Mouse (Mus musculus): ENCODE results near the gene Abcc8.

Abcc8 gene

DNA sequence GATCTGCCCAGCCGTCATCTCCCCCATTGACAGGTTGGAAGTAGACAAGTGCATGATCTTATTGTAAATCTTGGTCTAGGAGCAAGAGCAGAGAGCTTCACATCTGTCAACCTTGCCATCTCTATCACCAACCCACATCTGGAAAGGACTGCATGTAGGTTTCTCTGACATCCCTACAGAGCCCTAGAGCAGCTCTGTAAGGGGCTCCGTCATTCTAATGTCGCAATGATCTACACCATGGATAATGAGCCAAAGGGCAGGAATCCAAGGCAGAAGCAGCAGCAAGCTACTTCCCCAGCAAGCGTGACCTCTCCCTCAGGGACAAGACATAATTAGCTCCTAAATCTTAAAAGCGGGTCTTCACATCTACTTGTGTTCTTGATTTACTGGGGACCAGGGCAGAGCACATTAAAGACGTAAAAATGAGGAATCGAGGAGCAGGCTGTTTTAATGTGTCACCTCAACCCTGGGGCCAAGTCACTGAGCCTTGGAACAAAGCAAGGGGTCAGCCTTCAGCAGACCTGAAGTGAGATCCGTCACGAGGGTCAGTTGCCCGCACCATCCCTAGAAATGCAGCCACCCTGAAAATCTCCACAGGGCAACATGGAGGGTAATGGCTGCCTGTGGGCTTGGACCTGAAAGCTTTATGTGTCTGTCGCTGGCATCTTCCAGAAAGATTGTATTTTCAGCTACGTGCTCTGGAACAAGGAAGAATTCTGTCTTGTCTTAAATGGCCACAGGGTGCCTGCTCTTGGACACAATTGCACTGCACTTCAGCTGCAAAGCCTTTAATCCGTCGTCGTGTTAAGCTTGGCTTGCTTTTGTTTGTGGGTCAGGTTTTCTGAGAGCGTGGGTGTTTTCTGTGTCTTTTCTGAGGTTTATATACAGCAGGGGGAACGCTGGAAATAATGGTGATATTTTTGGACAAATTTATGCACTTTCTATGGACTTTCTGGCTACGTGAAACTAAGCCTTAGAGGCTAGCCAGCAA, 25.0 kb downstream of the Abcc8 start:
- no peak for DNase-seq

DNA sequence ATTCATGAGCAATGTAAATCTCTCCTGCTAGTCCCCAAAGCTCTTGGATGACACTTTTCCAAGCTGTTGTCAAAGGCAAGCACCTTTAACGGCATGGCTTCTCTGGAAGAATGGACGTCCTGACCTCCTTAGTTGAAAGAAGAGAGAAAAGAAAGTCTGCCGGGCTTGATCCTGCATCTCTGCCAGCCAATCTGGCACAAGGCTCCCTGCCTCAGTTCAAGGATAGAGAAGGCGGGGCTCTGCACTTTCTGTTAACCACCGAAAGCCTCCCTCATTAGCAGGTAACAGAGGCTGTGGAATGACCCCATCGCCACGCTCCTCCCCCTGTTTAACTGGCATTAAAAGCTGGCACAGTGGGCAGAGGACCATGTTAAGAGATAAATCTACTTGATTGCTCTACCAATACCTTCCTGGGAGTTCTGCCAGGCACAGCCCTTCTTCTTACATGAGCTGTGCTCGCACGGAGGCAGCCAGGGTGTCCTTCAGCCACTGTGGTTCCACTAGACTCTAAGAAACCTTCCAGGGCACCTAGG, 26.9 kb downstream of the Abcc8 start:
- DNase-seq = no peak

DNA sequence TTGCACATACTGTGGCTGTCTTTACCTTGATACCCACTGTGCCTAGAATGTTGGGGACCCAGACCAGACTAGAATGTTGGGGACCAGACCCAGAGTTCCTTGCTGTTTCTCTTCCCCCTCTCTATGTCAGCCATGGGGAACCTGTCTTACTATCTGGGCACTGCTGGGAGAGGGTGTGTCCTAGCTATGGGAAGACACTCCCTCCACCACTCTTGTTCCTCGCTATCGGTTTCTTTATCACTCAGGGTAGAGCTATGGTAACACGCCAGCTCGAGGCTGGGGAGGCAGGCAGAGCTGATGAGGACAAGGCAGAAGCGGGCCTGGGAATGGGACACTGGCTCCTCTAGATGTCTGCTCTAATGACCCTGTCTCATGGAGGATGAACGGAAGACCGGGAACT, 32.4 kb downstream of the Abcc8 start:
- no peak for DNase-seq

DNA sequence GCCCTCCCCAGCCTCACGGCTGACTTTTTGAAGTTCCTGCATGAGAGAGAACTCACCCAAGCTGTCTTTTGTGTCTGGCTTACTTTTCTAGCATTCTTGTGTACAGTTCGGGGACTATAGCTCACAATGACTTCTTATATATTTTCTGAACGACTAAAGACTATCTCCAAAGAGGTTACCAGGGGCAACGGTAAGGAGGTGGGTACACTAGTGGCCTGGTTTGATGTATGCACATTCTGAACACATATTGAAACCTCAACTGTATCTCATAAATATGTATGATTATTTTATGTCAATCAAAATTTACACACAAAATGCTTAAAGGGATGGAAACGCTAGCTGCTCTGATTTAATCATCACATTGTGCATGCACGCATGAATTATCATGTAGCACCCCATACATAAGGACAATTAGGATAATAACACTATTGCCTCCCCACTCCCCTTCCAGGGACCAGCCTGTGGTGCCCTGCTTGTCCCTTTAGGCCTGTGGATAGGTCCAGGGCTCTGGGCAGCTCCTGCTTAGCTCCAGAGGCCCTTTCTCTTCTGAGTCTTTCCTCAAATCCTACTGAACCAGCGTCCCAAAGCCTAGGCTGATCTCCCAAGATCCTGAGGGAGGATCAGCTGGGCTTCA, 33.0 kb downstream of the Abcc8 start:
- no peak for DNase-seq

DNA sequence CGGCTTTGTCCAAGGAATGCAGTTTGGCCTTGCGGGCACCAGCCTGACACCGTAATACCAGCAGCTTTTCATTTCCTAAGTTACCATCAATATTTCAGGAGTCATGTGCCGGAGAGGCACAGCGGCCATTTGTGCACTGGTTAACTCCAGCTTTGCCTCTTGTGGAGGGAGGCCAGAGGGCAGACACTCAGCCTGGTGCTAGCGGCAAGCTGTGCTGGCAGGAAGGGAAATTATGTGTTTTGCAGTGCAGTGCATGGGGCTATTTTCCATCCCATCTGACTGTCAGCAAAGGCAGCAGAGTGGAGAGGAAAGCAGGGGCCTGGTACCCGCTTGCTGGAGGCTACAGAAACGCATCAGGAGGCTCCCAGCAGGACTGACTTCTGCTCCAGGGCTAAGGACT, 35.8 kb downstream of the Abcc8 start:
- no peak for DNase-seq

DNA sequence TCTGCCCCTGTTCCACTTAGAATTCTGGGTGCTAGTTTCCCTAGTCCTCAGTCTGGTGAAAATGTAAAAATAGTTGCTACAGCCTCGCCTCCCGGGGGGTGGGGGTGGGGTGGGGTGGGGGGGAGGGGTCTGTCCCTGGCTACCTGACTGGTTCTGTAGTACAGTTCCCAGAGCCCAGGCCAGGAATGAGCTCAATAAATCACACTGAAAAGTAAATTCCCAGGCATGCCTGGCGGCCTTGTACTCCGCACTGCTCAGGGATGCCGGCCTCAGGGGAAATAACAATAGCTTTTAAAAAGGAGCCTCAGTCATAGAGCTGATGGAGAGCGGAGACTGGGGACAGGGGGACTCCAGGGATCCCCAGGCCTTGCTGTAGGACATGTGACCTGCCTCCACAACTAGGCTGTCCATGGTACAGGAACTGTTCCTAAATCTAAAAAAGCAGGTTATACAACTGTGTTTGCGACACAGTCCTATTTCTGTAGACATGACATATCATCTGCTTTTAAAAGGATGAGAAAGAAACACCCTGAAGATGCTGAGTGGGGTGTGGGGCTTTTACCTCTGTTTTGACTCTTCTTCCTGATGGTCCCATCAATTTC, 41.4 kb downstream of the Abcc8 start:
- DNase-seq = no peak

DNA sequence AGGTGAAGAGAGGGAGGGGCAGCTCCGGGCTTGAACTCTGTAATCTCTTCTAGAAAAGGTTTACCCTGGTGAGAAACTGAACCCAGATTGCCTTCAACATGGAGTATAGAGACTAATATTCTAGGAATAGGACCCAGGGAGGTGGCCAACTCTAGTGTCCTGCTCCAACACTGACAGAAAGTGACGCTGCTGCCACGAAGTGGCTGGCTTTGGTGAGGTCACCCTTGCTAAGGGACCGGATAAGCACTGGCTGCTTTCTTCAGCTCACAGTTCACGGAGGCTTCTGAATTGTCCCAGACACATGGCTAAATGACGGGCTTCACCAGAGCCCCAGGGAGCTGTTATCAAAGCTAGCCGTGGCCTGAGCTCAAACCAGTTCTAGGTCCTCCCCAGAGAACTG, 46.0 kb downstream of the Abcc8 start:
- peak in 1 of 2 experiments; percentile 17 for DNase-seq

DNA sequence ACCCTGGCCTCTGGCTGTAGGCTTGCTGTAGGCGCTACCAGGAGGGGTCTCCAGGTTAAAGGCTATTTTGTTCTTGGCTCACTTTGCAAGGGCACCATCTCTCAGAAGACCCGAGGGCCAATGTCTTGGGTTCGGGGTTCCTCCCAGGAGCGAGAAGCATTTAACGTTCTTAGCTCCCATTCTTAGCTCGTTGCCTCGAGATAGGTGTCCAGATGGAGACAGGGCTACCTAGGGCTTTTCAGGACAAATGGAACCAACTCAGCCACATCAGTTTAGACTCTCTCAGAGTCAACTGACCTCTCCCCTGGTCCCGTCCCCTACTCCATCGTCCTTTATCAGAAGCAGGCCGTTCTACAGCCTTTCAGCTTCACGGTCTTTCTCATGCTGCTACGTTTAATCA, 47.6 kb downstream of the Abcc8 start:
- no peak for DNase-seq

DNA sequence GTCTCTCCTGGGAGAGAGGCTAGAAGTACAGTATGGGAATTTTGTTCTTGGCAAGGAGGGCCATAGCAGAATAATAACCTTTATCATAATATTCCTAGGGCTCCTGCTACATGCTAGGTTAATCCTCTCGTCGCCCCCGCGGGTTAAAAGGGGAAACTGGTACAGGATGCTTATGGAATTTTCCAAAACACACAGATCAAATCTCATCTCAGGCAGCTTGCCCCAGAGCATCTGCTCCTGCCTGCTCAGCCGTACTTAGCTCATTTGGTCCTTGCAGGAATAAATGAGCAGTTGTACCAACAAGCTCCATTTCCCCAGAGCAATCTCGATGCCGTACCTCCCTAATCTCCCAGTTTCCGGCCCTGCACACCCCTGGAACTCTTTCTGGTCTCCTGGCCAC, 48.0 kb downstream of the Abcc8 start:
- DNase-seq = peak in 1 of 2 experiments; percentile 17

DNA sequence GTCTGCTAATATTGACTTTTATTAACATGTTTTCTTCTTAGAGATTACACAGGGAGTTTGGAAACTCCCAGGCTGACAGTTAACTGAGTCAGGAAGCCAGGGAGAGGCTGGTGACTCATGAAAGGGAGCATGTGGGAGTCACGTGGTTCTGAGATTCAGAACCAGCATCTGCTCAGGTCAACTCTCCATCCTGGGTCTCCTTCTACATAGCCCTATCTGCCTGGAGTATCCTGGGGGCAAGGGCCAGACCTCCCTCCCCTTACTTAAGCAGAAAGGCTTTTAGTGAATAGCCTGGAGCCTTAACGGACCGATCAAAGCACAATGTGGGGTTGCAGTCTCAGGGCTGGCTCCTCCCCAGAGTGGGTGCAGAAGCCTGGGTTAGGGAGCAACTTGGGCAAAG, 48.6 kb downstream of the Abcc8 start:
- DNase-seq = peak in 1 of 2 experiments; percentile 24

DNA sequence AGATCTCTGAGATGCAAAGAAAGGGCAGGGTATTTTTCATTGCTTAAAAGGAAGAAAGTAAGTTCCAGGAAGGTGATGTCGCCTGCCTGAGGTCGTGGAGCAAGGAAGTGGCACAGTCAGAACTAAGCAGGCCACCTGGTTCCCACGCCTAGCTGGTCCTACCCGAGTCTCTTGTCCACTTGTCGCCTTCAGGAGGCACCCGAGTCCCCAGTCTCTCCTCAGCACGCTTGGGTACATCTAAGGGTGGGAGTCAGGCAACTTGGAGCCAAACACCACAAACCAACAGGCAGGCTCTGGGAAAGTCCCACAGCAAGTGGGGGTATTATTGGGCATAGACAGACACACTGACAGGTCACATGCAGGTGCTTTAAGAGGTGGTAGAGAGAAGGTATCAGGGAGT, 49.1 kb downstream of the Abcc8 start:
- DNase-seq = peak in 1 of 2 experiments; percentile 19

DNA sequence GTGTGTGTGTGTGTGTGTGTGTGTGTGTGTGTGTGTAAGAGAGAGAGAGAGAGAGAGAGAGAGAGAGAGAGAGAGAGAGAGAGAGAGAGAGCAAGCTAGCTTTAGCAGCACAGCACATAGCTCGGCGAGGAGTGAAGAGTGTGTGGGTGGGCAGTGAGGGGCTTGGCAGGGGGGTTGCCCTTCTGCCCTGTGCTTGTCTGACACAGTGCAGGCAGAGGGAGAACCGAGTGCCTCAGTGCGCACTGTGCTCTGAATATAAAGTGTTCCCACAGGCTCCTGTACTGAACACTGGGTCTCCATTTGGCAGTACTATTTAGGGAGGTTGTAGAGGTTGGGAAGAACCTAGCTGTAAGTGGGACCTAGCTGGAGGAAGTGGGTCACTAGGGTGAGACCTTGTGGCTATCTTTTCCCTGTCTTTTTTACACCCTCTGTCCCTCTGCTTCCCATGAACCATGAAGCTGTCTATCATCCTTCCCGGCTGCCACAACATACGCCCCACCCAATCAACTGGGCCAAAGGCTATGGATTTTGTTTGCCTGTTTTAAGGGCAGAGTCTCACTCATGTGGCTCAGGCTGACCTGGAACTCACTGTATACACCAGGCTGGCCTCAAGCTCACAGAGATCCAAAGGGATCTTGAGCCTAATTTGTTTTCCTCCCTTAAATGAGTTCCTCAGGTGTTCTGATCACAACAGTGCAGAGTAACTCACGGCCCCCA, 50.2 kb downstream of the Abcc8 start:
- no peak for DNase-seq

DNA sequence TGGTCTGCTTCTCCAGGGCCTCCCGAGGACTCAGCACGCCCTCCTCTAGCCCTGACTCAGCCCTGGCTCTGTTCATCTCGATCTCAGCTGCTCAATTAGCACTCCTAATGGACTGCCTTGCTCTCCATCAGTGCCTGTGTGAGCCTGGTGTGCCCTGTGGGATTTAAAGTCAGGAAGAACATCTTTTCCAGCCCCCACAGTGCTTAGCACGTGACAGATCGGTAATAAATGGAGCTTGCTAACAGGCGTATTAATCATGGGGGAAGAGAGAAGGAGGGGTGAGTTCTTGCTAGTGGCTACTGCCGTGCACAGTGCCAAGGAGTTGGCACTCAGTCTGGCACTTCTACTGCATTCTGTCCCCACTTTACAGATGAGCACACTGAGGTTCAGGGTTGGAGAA, 51.6 kb downstream of the Abcc8 start:
- DNase-seq = no peak

DNA sequence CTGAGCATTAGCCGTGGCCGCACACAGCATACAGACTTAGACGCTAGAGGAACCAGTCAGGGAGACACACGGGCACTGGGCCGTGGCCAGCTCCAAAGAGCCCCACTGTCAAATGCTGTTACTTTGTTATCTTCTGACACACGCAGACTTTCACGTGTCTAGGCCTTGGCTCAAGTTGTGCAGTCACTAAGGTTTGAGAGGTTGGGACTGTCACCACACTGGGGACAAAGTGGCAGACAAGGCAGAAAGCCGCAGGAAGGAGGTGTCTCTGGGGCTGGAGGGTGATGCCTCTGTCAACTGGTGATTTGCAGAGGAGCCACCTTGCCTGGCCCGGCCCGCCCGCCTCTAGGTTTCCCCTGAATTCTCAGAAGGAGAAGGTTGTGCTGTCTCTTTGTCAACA, 54.5 kb downstream of the Abcc8 start:
- no peak for DNase-seq

DNA sequence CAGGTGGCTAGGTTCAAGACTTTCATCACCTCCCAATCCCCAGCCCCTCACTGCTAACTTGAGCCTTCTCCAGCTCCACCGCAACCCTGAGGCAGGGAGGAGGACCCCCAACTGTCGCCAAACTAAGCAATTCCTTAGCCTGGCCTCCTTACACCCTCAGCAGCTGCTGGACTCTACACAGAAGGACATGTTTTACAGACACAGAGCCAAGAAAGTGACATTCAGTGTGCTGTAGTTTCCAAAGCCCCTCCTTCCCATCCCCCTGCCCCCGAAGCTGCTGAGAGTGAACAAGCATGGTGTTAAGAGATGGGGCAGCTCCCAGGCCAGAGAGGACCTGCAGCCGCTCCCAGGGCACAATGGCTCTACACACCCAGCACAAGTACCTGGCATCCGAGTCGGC, 55.4 kb downstream of the Abcc8 start:
- no peak for DNase-seq

DNA sequence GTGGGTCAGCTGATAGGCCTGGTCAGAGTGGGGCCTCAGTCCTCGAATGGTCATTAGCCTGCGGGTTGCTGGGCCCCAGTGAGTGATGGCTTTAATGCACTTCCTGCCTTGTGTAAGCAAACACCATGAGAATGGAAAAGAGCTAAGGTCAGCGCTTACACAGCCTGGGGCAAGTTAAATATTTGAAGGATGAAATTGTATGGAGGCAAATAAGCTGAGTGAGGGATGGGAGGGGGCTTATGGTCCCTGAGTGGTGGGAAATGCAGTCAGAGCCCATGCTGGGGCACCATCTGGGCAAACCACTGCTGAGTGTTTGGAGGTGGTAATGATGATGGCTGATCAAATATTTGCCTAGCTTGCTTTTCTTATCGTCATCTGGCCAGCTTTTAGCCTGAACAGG, 56.9 kb downstream of the Abcc8 start:
- DNase-seq = no peak

DNA sequence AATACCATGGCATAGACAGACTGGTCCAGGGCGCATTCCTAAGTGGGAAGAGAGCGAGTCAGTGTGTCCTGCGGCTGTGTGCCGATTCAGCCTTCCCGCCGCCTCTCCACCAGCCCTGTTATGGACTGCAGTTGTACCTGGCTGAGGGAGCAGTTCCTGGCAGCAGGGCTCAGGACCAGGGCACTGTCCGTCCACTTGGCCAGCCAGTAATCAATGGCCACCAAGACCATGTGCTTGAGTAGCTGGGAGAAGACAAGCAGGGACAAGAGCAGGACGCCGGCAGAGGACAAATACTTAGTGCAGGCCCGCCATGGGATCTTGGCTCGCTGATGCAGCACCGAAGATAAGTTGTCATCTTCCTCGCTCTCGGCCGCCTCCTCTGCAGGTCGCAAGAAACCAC, 62.8 kb downstream of the Abcc8 start:
- no peak for DNase-seq

DNA sequence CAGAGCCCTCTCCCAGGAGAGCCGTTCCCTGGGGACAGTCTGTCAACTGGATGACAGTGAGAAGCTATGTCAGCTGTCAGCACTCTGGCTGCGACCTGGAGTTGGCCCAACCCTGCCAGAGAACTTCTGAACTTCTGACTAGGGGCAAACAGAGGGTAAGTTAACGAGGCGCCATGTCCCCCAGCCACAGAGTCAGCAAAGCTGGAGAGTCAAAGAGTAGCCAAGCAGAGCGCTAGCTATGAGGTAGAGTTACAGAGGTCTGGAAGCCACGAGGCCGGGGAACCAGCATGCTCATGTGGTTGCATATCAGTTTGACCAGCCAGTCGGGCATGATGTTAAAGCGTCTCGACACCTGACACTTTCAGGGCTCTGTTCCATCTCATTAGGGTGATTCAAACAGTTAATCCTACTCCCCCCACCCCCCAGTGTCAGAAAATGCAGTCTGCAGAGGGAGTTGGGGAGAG, 63.7 kb downstream of the Abcc8 start:
- no peak for DNase-seq

DNA sequence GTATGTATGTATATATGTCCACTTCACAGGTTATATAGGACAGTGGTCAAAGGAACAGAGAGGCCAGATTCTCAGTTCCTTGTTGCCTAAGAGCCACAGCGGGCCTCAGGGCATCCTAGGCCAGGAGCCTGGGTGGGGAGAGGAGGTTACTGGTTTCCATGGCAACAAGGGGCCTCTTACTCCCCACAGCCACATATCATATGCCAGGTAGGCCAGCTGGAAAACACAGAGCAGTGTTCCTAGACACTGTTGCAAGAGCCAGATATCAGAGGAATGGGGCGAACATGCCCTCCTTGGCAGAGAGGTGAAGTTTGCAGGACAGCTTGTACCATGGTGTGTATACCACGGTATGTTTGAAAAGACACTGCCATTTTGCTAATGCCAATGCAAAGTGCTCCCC, 66.4 kb downstream of the Abcc8 start:
- DNase-seq = no peak

DNA sequence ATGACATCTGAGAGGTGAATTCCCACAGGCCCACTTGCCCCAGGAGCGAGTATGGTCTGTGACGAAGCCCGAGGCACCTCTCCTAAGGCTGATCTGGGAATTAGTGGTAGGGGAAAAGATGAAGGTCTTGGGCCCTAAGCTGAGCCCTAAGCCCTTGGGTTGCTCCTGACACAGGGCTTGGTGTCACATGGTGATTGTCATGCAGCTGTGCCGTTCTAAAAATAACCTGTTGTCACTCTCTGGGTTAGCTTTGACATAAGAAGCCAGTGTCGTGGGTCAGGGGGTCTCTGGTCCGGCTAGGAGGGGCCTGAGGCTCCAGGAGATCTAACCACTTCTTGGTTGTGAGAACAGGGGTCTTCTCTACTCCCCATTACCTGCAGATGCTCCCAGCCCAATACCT, 67.9 kb downstream of the Abcc8 start:
- DNase-seq = no peak

DNA sequence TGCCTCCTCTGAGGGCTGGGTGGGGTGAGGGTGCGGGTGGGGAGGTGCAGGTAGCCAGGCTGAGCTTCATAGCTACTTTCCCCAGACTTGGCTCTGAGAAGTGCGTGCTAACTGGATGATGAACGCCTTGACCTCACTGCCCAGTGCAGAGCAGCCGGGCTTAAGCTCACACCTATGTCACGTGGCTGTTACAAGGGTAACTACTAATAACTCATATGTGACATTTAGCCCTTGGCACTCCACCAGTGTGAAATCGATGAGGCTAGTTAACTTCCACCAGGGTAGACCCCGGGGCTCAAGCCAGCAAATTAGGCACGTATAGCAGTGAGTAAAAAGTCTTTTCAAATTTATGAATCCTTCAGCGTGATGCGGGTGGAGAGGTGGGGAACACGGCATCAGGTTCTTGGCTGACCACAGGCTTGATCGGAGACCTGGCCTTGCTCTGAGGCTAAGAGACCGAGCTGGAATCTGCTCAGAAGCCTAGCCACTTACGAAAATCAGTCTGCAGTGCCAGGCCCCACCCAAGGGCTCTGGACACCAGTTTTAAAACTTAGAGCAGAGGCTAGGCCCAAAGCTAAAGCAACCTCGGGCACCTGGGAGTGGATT, 68.5 kb downstream of the Abcc8 start:
- DNase-seq = no peak

DNA sequence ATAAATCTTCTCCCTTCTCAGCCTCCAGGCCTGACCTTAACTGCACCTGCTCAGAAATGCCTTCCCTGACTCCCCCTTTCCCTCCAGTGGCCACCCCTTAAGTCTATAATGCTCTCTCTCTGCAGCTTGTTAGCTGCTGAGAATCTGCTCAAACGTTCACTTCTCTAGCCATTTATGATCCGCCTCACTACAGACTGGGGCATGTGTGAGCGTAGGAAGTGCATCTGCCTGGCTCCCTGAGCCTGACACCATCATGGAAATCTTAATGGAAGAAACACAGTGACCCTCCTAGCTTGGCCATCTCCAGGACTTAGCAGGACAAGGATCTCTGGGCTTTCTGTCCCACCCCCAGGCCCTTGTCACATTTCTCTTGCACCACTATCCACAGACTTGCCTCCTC, 69.8 kb downstream of the Abcc8 start:
- no peak for DNase-seq

Data from kidney, postnatal 25 days (tissue).